Mouse (Mus musculus) thymus, postnatal 0 days (tissue): ENCODE measurements around the gene Ugt1a6b. TPM values are rescaled to one million over a fixed set of nuclear protein-coding genes. Genes with fewer than 3 reads are reported as not detected.

ENCODE experiments used
- DNase-seq: peaks from one replicate; pipeline ENCODE4 v3.0.0-alpha.2; 2015; ENCODE audit warnings: low spot score
- polyA plus RNA-seq: library from polyadenylated mRNA; unstranded; fragments of >200 nt; fragmentation: Nextera tagmentation; extraction: Ambion mirVana; gene quantifications from 2 replicates; pipeline ENCODE4 v1.2.1, GENCODE M21; 2015

Gene Ugt1a6b
- polyA plus RNA-seq, 1 experiment from 2014 or later, result not detected

- DNase-seq, result no peak
These were observed 134.3 kb downstream of the Ugt1a6b start for GRCm38 (mm10) chr1:88237311-88237710.

GRCm38 (mm10) chr1:88238771-88239170 lies 135.7 kb downstream of the Ugt1a6b start:
- no peak for DNase-seq

GRCm38 (mm10) chr1:88240072-88240471 lies 137.0 kb downstream of the Ugt1a6b start:
- no peak for DNase-seq

- no peak for DNase-seq
These were observed 137.5 kb downstream of the Ugt1a6b start for GRCm38 (mm10) chr1:88240579-88240978.

- DNase-seq, result no peak
These were observed 140.8 kb downstream of the Ugt1a6b start for GRCm38 (mm10) chr1:88243861-88244260.

- no peak for DNase-seq
These were observed 142.8 kb downstream of the Ugt1a6b start for GRCm38 (mm10) chr1:88245881-88246280.

GRCm38 (mm10) chr1:88246386-88246785 lies 143.3 kb downstream of the Ugt1a6b start:
- no peak for DNase-seq

GRCm38 (mm10) chr1:88247660-88248059 lies 144.6 kb downstream of the Ugt1a6b start:
- DNase-seq, result no peak

GRCm38 (mm10) chr1:88248658-88249057 lies 145.6 kb downstream of the Ugt1a6b start:
- DNase-seq, result no peak

- no peak for DNase-seq
These were observed 146.5 kb downstream of the Ugt1a6b start for GRCm38 (mm10) chr1:88249596-88249995.

- DNase-seq, result no peak
These were observed 147.0 kb downstream of the Ugt1a6b start for GRCm38 (mm10) chr1:88250023-88250422.

- DNase-seq, result no peak
These were observed 150.1 kb downstream of the Ugt1a6b start for GRCm38 (mm10) chr1:88253106-88253505.

GRCm38 (mm10) chr1:88253540-88253939 lies 150.5 kb downstream of the Ugt1a6b start:
- DNase-seq, result no peak

- DNase-seq, result no peak
These were observed 151.9 kb downstream of the Ugt1a6b start for GRCm38 (mm10) chr1:88254793-88255465.

- DNase-seq, result no peak
These were observed 152.4 kb downstream of the Ugt1a6b start for GRCm38 (mm10) chr1:88255466-88255857.

- no peak for DNase-seq
These were observed 153.1 kb downstream of the Ugt1a6b start for GRCm38 (mm10) chr1:88255989-88256754.

GRCm38 (mm10) chr1:88256886-88257663 lies 154.0 kb downstream of the Ugt1a6b start:
- no peak for DNase-seq

- DNase-seq, result no peak
These were observed 154.6 kb downstream of the Ugt1a6b start for GRCm38 (mm10) chr1:88257681-88258080.

- DNase-seq, result no peak
These were observed 155.3 kb downstream of the Ugt1a6b start for GRCm38 (mm10) chr1:88258361-88258760.

- no peak for DNase-seq
These were observed 156.0 kb downstream of the Ugt1a6b start for GRCm38 (mm10) chr1:88258881-88259642.

GRCm38 (mm10) chr1:88259643-88260024 lies 156.6 kb downstream of the Ugt1a6b start:
- no peak for DNase-seq
